Mouse (Mus musculus): ENCODE data around the gene Npc2.

- no peak for TF ChIP-seq CTCF (IDR thresholded peaks at IDR 0.05; ENCODE audit: low read depth)
- no peak for TF ChIP-seq EP300 (IDR thresholded peaks at IDR 0.05; ENCODE audit: low read depth)
These were observed 17.9 kb upstream of the Npc2 start for GRCm38 (mm10) chr12:84790853-84791252.

Data from heart, postnatal 0 days (tissue).